Mouse (Mus musculus) cerebellum, adult (tissue): ENCODE measurements around the gene Psmc3.

Experiments used
- ATAC-seq: cut with Nextera tagmentation; 2 replicates; pipeline ENCODE4 v1.9.2; 2017; ENCODE audit warnings: mild to moderate bottlenecking, moderate library complexity, mixed read lengths; ENCODE audit not compliant: insufficient number of reproducible peaks, low FRiP score, low TSS enrichment

The Psmc3 gene

GRCm38 (mm10) chr2:91079026-91079384 lies 25.2 kb downstream of the Psmc3 start:
- ATAC-seq = no peak

GRCm38 (mm10) chr2:91080784-91081513 lies 27.1 kb downstream of the Psmc3 start:
- no peak for ATAC-seq

GRCm38 (mm10) chr2:91081775-91082695 lies 28.2 kb downstream of the Psmc3 start, which contains the start of gene Spi1:
Gene Spi1, plus strand, starts transcription at chr2:91082390.
- no peak for ATAC-seq

- no peak for ATAC-seq
These were observed 29.0 kb downstream of the Psmc3 start for GRCm38 (mm10) chr2:91082844-91083243.

GRCm38 (mm10) chr2:91083366-91083940 lies 29.6 kb downstream of the Psmc3 start:
- ATAC-seq = no peak

- ATAC-seq = no peak
These were observed 30.5 kb downstream of the Psmc3 start for GRCm38 (mm10) chr2:91084179-91084820.

GRCm38 (mm10) chr2:91085494-91086391 lies 31.9 kb downstream of the Psmc3 start:
- no peak for ATAC-seq

- ATAC-seq = no peak
These were observed 32.8 kb downstream of the Psmc3 start for GRCm38 (mm10) chr2:91086392-91087237.

- no peak for ATAC-seq
These were observed 33.6 kb downstream of the Psmc3 start for GRCm38 (mm10) chr2:91087453-91087852.

- ATAC-seq = no peak
These were observed 35.2 kb downstream of the Psmc3 start for GRCm38 (mm10) chr2:91088987-91089386.

- ATAC-seq = no peak
These were observed 36.4 kb downstream of the Psmc3 start for GRCm38 (mm10) chr2:91090208-91090607.

GRCm38 (mm10) chr2:91090827-91091226 lies 37.0 kb downstream of the Psmc3 start:
- no peak for ATAC-seq

GRCm38 (mm10) chr2:91096524-91096923 lies 42.7 kb downstream of the Psmc3 start:
- ATAC-seq = no peak

- ATAC-seq = no peak
These were observed 43.2 kb downstream of the Psmc3 start for GRCm38 (mm10) chr2:91097015-91097414.

GRCm38 (mm10) chr2:91098156-91098555 lies 44.3 kb downstream of the Psmc3 start:
- no peak for ATAC-seq

- peak; percentile 87 for ATAC-seq
These were observed 47.4 kb downstream of the Psmc3 start for GRCm38 (mm10) chr2:91101124-91101740.

- ATAC-seq = no peak
These were observed 54.3 kb downstream of the Psmc3 start for GRCm38 (mm10) chr2:91108156-91108555.

- no peak for ATAC-seq
These were observed 55.4 kb downstream of the Psmc3 start for GRCm38 (mm10) chr2:91109241-91109640.
